In the genomic region with DNA sequence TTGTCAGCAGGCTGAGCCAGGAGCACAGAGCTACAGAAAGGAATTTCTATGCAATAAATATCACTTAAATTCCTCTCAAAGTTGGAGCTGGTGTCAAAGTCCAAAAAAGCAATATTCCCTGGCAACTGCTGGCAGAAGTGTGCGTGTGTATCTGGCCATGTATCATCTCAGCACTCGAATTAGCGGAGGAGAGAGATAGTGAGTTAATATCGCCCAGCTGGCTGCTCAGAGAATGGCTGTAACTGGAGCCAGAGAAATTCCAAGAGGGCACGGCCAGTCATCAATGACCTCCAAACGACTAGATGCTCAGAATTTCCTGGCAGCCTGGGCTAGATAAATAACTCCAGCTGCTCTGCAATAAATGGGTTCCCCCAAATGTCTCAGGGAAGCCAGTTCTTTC, we compare ENCODE assay signal across 9 mouse cellular contexts. TPM values are rescaled to one million over a fixed set of nuclear protein-coding genes. Genes with fewer than 3 reads are reported as not detected.
DNase-seq lines count a peak whose midpoint lies in the region; ATAC-seq lines count a peak whose summit lies in the region.
"Had no signal": no experiment of that assay in that cellular context is flagged by ENCODE, and none has a peak within 500 bp of the region (broad histone marks: within the 10 kb centered on the region; RNA-seq: fewer than 3 reads in every experiment).

No protein-coding gene starts in this region.

- H3K9ac ChIP-seq in heart, embryonic 13.5 days = no peak overlapping the region
- no peak overlapping the region for H3K9ac ChIP-seq in intestine, embryonic 16.5 days (ENCODE audit: low read depth, low read length)

- 8% methylated on average over 6 of the region's 6 CpGs for WGBS in heart, embryonic 13.5 days
- WGBS in intestine, embryonic 16.5 days = 10% methylated on average over 6 of the region's 6 CpGs

- no peak for DNase-seq in heart, postnatal 14 days
- DNase-seq in ovary, adult 18-20 months (ENCODE audit: low spot score) = peak; percentile 66
- DNase-seq in ovary, postnatal 14 days (ENCODE audit: low spot score) = no peak
- peak; percentile 29 for DNase-seq in skeletal muscle tissue, adult 2 months (ENCODE audit: low read depth, low spot score)
- DNase-seq in thymus, postnatal 36 days = no peak
- no peak for DNase-seq in urinary bladder, postnatal 10 days (ENCODE audit: low spot score)
- DNase-seq: gastrocnemius, postnatal 36 days had no signal

- intact Hi-C loops in heart, postnatal 14 days (cut with DNase I) = no loop called here

- H3K36me3 ChIP-seq in heart, embryonic 13.5 days = no peaks in the 10 kb centered on the region
- no peaks in the 10 kb centered on the region for H3K36me3 ChIP-seq in intestine, embryonic 16.5 days (ENCODE audit: control insufficient read depth, insufficient read depth, low read length)

- H3K4me1 ChIP-seq in heart, embryonic 13.5 days = peaks cover 34% of the 10 kb centered on the region
- H3K4me1 ChIP-seq in intestine, embryonic 16.5 days (ENCODE audit: control insufficient read depth, insufficient read depth, low read length) = peaks cover 25% of the 10 kb centered on the region; the same call in 1 of the 2 replicates

- no peak overlapping the region for H3K27ac ChIP-seq in heart, embryonic 13.5 days (replicated peaks)
- no peak overlapping the region for H3K27ac ChIP-seq in intestine, embryonic 16.5 days (ENCODE audit: low read length)

- peak overlapping the region; percentile 6; the same call in 1 of the 2 replicates for H3K4me2 ChIP-seq in heart, embryonic 13.5 days
- no peak overlapping the region for H3K4me2 ChIP-seq in intestine, embryonic 16.5 days (ENCODE audit: low read depth, low read length)

- H3K27me3 ChIP-seq in heart, embryonic 13.5 days (replicated peaks) = peaks cover 53% of the 10 kb centered on the region
- peaks cover 8% of the 10 kb centered on the region for H3K27me3 ChIP-seq in intestine, embryonic 16.5 days (replicated peaks; ENCODE audit: control insufficient read depth, insufficient read depth, low read length)

- no peak for ATAC-seq in heart, embryonic 13.5 days (ENCODE audit: extremely low read depth, insufficient number of reproducible peaks, low FRiP score, low TSS enrichment)
- ATAC-seq in intestine, embryonic 16.5 days = peak; percentile 40; the same call in 1 of the 2 replicates

- H3K4me3 ChIP-seq in heart, embryonic 13.5 days = no peak overlapping the region
- no peak overlapping the region for H3K4me3 ChIP-seq in intestine, embryonic 16.5 days (ENCODE audit: low read length)

- H3K9me3 ChIP-seq in heart, embryonic 13.5 days = no peaks in the 10 kb centered on the region
- no peaks in the 10 kb centered on the region for H3K9me3 ChIP-seq in intestine, embryonic 16.5 days (ENCODE audit: control insufficient read depth, low read length)

RNA-seq across cellular contexts. Expression of a gene that starts 48.0 kb away (rescaled TPM):
- 0.42 and 0.55 TPM in 2 replicates for polyA plus RNA-seq in heart, embryonic 13.5 days (2015; fragmentation: Nextera tagmentation; extraction: Ambion mirVana)
- 1 to 10 TPM; 1.4 to 7.9 TPM for total RNA-seq in heart, postnatal 14 days (2021)
- 0.21 and 0.51 TPM in 2 replicates for polyA plus RNA-seq in intestine, embryonic 16.5 days (2015; fragmentation: Nextera tagmentation; extraction: Ambion mirVana)

Comparison
In these comparisons a context has a peak if more than half of its experiments do, and no peak if none do; other contexts are left out.
1. DNase-seq: peak in ovary, adult 18-20 months (single experiment) and skeletal muscle tissue, adult 2 months (single experiment); none in heart, postnatal 14 days (0 of 2), ovary, postnatal 14 days (single experiment), thymus, postnatal 36 days (0 of 2) and urinary bladder, postnatal 10 days (single experiment).